Mouse (Mus musculus) G1E (cell line): ENCODE measurements around the gene Faf1. TPM values are rescaled to one million over a fixed set of nuclear protein-coding genes. Genes with fewer than 3 reads are reported as not detected.
A peak's percentile ranks its signal among the peaks of the same experiment; 100 is the strongest.

ENCODE experiments used
- ATAC-seq: 2 replicates; pipeline ENCODE4 v1.8.0; 2016; ENCODE audit warnings: mild to moderate bottlenecking; ENCODE audit not compliant: insufficient number of reproducible peaks, poor library complexity, low FRiP score, severe bottlenecking; ENCODE audit errors: extremely low read depth
- DNase-seq: peaks from one replicate; pipeline ENCODE4 v3.0.0; 2012; ENCODE audit warnings: low spot score
- H3K27me3 ChIP-seq: 2 replicates; pipeline ENCODE4 v1.6.1; 2012; ENCODE audit warnings: mild to moderate bottlenecking, low read length, inconsistent platforms; ENCODE audit not compliant: insufficient read depth
- H3K36me3 ChIP-seq: replicated peaks from 2 replicates; pipeline ENCODE3; 2012; ENCODE audit warnings: mild to moderate bottlenecking, inconsistent platforms
- H3K4me1 ChIP-seq: 2 replicates; pipeline ENCODE4 v1.6.1; 2012; ENCODE audit warnings: low read depth, low read length, inconsistent platforms, mixed read lengths; ENCODE audit not compliant: insufficient read depth
- H3K4me3 ChIP-seq: 2 replicates; pipeline ENCODE4 v1.5.1; 2012; ENCODE audit warnings: low read depth, mild to moderate bottlenecking, inconsistent platforms, low read length, moderate library complexity, mixed read lengths
- H3K9me3 ChIP-seq: replicated peaks from 2 replicates; pipeline ENCODE4 v1.6.1; 2012; ENCODE audit warnings: inconsistent platforms
- CTCF ChIP-seq: IDR thresholded peaks from 2 replicates; pipeline ENCODE4 v1.5.1; 2012; ENCODE audit warnings: low read depth, low read length, inconsistent platforms, mixed read lengths
- GATA1 ChIP-seq: IDR thresholded peaks from 2 replicates; pipeline ENCODE4 v1.6.1; 2012; ENCODE audit warnings: borderline replicate concordance, low read length, inconsistent platforms, mixed read lengths
- GATA2 ChIP-seq: IDR thresholded peaks from 2 replicates; pipeline ENCODE4 v1.6.1; 2012; ENCODE audit warnings: low read depth, low read length, inconsistent platforms, borderline replicate concordance
- POLR2AphosphoS5 ChIP-seq: IDR thresholded peaks from 2 replicates; pipeline ENCODE4 v1.6.1; 2012; ENCODE audit warnings: low read depth, low read length, inconsistent platforms; ENCODE audit not compliant: insufficient replicate concordance
- TAL1 ChIP-seq: conservative IDR thresholded peaks from 2 replicates; pipeline ENCODE4 v1.6.1; 2012; ENCODE audit warnings: low read depth, low read length, inconsistent platforms, mixed read lengths
- polyA plus RNA-seq: library from polyadenylated mRNA; stranded (reverse); fragments of >175 nt; gene quantifications from 2 replicates; pipeline ENCODE4 v1.2.3, GENCODE M21; 2012
- total RNA-seq, 2 experiments: library from RNA; stranded (forward) in 1 of 2; stranded (reverse) in 1 of 2; fragments of 200-1000 nt in 1 of 2; fragments of >200 nt in 1 of 2; fragmentation: Nextera tagmentation in 1 of 2; gene quantifications; 2 replicates each; pipeline ENCODE4 v1.2.3; 2014 to 2017

The Faf1 gene
- total and polyA plus RNA-seq, 3 experiments, result 7.1 to 71.9 (median 65.0) TPM

GRCm38 (mm10) chr4:109884333-109884732, 207.9 kb downstream of the Faf1 start:
- Histone ChIP-seq H3K4me1 (no peaks in the 10 kb centered on the region), H3K4me3 (no peak overlapping the region), H3K36me3 (peaks cover 41% of the 10 kb centered on the region), H3K27me3 (no peaks in the 10 kb centered on the region), H3K9me3 (no peaks in the 10 kb centered on the region)
- TF ChIP-seq POLR2AphosphoS5, result no peak
- no peak for TF ChIP-seq CTCF
- no peak for TF ChIP-seq TAL1
- no peak for TF ChIP-seq GATA1
- no peak for TF ChIP-seq GATA2
- no peak for DNase-seq
- ATAC-seq, result no peak

- no peak overlapping the region for H3K4me3 ChIP-seq
- ATAC-seq (no peak), DNase-seq (no peak)
- peaks cover 41% of the 10 kb centered on the region for H3K36me3 ChIP-seq
- no peaks in the 10 kb centered on the region for H3K27me3 ChIP-seq
- no peaks in the 10 kb centered on the region for H3K9me3 ChIP-seq
- no peaks in the 10 kb centered on the region for H3K4me1 ChIP-seq
- TF ChIP-seq CTCF (no peak), GATA2 (no peak), GATA1 (no peak), TAL1 (no peak)
These were observed 211.5 kb downstream of the Faf1 start for GRCm38 (mm10) chr4:109887856-109888357.

GRCm38 (mm10) chr4:109897810-109898566, 221.6 kb downstream of the Faf1 start:
- TF ChIP-seq TAL1 (peak; percentile 31; the same call in 1 of the 2 replicates), GATA2 (no peak), POLR2AphosphoS5 (no peak), GATA1 (no peak)
- H3K27me3 ChIP-seq, result no peaks in the 10 kb centered on the region
- peaks cover 5% of the 10 kb centered on the region; the same call in 1 of the 2 replicates for H3K4me1 ChIP-seq
- H3K4me3 ChIP-seq, result no peak overlapping the region
- no peaks in the 10 kb centered on the region for H3K9me3 ChIP-seq
- no peak for DNase-seq
- ATAC-seq, result no peak
- H3K36me3 ChIP-seq, result peaks cover 49% of the 10 kb centered on the region

- no peak overlapping the region for H3K4me3 ChIP-seq
- no peaks in the 10 kb centered on the region for H3K27me3 ChIP-seq
- H3K36me3 ChIP-seq, result peaks cover 46% of the 10 kb centered on the region
- ATAC-seq (no peak), DNase-seq (no peak)
- no peak for TF ChIP-seq TAL1
- no peak for TF ChIP-seq GATA2
- TF ChIP-seq CTCF, result no peak
- TF ChIP-seq POLR2AphosphoS5, result no peak
- no peak for TF ChIP-seq GATA1
- H3K4me1 ChIP-seq, result peaks cover 5% of the 10 kb centered on the region; the same call in 1 of the 2 replicates
- no peaks in the 10 kb centered on the region for H3K9me3 ChIP-seq
These were observed 224.7 kb downstream of the Faf1 start for GRCm38 (mm10) chr4:109901076-109901475.

- DNase-seq (no peak), ATAC-seq (no peak)
- H3K9me3 ChIP-seq, result no peaks in the 10 kb centered on the region
- H3K36me3 ChIP-seq, result peaks cover 27% of the 10 kb centered on the region
- H3K27me3 ChIP-seq, result no peaks in the 10 kb centered on the region
- H3K4me1 ChIP-seq, result no peaks in the 10 kb centered on the region
- no peak overlapping the region for H3K4me3 ChIP-seq
- no peak for TF ChIP-seq CTCF
These were observed 228.1 kb downstream of the Faf1 start for GRCm38 (mm10) chr4:109904487-109904886.

- no peak for DNase-seq
- ATAC-seq, result no peak
- Histone ChIP-seq H3K27me3 (no peaks in the 10 kb centered on the region), H3K4me1 (no peaks in the 10 kb centered on the region), H3K9me3 (no peaks in the 10 kb centered on the region), H3K36me3 (peaks cover 29% of the 10 kb centered on the region), H3K4me3 (no peak overlapping the region)
- TF ChIP-seq GATA1 (no peak), TAL1 (no peak), POLR2AphosphoS5 (no peak), CTCF (no peak), GATA2 (no peak)
These were observed 252.7 kb downstream of the Faf1 start for GRCm38 (mm10) chr4:109929058-109929457.

GRCm38 (mm10) chr4:109930445-109930844, 254.1 kb downstream of the Faf1 start:
- Histone ChIP-seq H3K36me3 (peaks cover 23% of the 10 kb centered on the region), H3K9me3 (no peaks in the 10 kb centered on the region), H3K27me3 (no peaks in the 10 kb centered on the region), H3K4me3 (no peak overlapping the region), H3K4me1 (no peaks in the 10 kb centered on the region)
- no peak for ATAC-seq
- TF ChIP-seq POLR2AphosphoS5 (no peak), CTCF (0 out of 2 replicates have a peak, but pooled peaks have one; percentile 6)
- no peak for DNase-seq
